Mouse (Mus musculus): ENCODE results near the gene Prkar2b.
A peak's percentile ranks its signal among the peaks of the same experiment; 100 is the strongest.

Gene Prkar2b

GRCm38 (mm10) chr12:32061090-32061930, at the start of gene Prkar2b:
Gene Prkar2b (minus strand): TSS chr12:32061296.
- DNase-seq (ENCODE audit: low spot score in 2 of 2), result peak; percentile 83 to 84

GRCm38 (mm10) chr12:32109201-32109600, 48.1 kb upstream of the Prkar2b start:
- DNase-seq (ENCODE audit: low spot score in 2 of 2), result no peak

DNA sequence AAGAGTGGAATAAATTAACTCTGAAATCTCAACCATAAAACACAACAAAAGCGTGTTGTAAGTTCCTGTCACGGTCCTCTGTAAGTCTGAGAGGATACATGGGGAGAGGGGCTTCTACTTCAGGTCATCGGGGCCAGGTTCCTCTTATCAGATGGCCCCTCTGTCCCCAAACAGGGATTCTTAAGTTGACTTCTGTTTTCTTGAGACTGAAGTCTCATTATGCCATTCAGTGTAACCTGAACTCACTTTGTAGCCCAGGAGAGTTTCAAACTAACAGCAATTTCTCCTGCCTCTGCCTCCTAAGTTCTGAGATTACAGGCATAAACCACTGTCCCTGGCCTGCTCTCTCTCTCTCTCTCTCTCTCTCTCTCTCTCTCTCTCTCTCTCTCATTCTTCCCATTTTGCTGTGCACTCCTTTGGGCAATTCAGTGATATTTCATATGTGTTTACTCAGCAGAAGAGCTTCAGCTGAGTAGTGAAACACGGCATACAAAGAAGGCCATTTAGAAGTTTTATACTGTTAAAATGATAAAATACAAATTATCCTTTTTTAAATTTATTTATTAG, 43.9 kb upstream of the Prkar2b start:
- no peak for DNase-seq (ENCODE audit: low spot score in 2 of 2)

- no peak for DNase-seq (ENCODE audit: low spot score in 2 of 2)
Measured at GRCm38 (mm10) chr12:32104451-32104862, 43.4 kb upstream of the Prkar2b start.

- no peak for DNase-seq (ENCODE audit: low spot score in 2 of 2)
Measured at GRCm38 (mm10) chr12:32101306-32101705, 40.2 kb upstream of the Prkar2b start.

- DNase-seq (ENCODE audit: low spot score in 2 of 2), result no peak
Measured at GRCm38 (mm10) chr12:32099686-32100206, 38.6 kb upstream of the Prkar2b start.

- DNase-seq (ENCODE audit: low spot score in 2 of 2), result no peak
Measured at GRCm38 (mm10) chr12:32098596-32098995, 37.5 kb upstream of the Prkar2b start.

GRCm38 (mm10) chr12:32097107-32097506, 36.0 kb upstream of the Prkar2b start:
- DNase-seq (ENCODE audit: low spot score in 2 of 2), result no peak

DNA sequence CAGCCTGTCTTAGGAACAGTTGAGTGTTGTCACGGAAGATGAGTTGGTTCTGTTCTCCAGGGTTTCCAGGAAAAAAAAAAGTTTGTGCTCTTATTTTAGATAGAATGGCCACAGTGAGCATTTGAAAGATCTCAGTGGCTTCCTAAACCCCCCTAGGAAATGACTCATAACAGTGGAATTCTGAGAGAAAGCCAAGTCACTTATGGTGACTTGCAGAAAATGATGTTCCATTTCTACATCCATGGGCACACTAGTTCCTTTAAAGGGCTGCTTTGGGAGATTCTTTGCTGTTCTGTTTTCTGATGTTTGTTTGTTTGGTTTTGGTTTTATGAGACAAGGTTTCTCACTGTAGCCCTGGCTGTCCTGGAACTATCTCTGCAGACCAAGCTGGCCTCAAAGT, 34.1 kb upstream of the Prkar2b start:
- no peak for DNase-seq (ENCODE audit: low spot score in 2 of 2)

DNA sequence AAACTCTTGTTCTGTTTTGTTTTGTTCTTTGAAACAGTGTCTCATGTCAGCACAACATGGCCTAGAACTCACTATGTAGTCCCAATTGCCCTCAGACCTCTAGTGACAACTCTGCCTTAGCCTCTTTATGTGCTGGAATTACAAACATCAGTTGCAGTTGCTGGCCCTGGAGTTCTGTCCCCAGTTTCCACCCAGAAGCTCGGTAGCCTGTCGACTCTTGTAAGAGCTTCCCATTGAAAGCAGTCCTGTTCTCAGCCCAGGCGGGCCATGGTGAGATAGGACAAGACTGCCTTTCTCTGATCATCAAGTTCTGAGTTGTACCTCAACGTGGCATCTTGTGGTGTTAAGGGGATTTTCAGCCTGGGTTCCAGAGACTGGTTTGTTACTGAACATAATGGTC, 31.4 kb upstream of the Prkar2b start:
- no peak for DNase-seq (ENCODE audit: low spot score in 2 of 2)

GRCm38 (mm10) chr12:32088566-32088965, 27.5 kb upstream of the Prkar2b start:
- no peak for DNase-seq (ENCODE audit: low spot score in 2 of 2)

GRCm38 (mm10) chr12:32087339-32087738, 26.2 kb upstream of the Prkar2b start:
- no peak for DNase-seq (ENCODE audit: low spot score in 2 of 2)

DNA sequence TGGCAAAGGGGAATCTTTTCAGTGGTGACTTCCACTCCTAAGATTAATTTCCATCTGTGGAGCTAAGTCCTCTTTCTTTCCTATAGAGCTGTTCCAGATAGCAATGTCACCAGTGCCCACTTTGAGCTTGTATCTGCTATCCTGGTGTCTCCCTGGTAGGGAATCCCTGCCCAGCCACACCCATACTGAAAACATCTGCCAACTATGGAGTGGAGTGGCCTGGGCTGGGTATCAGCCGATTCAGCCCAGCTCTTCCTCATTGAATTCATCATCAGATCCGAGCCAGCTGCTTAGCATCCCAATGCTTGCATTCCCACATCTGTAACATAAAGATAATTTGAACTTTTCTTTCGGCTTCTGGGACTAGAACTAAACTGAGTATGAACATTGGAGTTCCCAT, 25.8 kb upstream of the Prkar2b start:
- no peak for DNase-seq (ENCODE audit: low spot score in 2 of 2)

DNA sequence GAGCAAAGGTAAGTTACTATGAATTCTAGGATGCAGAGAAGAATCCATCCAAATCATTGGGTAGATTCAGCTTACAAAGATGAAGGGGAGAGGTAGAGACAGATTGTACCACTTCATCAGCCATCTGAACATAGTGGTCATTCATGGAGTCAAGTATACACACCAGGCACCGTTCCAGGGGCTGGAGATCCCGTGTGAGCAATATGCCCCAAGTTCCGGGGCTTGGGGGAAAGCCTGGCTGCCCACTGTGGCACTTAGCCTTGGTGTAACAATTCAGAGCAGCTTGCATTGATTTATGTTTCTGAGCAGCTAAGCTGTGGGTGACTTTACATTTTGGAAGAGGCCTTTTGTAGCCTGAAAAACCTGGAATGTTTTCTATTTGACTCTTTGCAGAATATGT, 24.8 kb upstream of the Prkar2b start:
- DNase-seq (ENCODE audit: low spot score in 2 of 2), result no peak

GRCm38 (mm10) chr12:32085189-32085588, 24.1 kb upstream of the Prkar2b start:
- DNase-seq (ENCODE audit: low spot score in 2 of 2), result no peak

DNA sequence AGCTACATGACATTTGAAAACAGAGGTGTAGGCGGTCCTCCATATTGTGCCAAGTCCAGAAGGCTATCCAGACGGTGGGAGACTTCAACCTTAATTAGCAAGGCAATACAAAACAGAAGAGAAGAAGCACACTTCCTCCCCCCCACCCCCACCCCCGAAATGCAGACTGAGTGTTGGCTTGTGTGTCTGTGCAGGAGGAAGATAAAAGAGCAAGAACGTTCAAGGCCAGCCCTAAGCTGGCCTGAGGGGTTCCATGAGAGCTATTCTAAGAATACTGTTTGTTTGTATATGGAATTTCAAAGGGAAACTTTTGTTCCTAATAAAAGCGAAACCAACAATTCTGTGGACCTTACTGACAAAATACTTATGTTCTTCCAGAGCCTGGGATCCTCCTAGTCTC, 23.5 kb upstream of the Prkar2b start:
- no peak for DNase-seq (ENCODE audit: low spot score in 2 of 2)

DNA sequence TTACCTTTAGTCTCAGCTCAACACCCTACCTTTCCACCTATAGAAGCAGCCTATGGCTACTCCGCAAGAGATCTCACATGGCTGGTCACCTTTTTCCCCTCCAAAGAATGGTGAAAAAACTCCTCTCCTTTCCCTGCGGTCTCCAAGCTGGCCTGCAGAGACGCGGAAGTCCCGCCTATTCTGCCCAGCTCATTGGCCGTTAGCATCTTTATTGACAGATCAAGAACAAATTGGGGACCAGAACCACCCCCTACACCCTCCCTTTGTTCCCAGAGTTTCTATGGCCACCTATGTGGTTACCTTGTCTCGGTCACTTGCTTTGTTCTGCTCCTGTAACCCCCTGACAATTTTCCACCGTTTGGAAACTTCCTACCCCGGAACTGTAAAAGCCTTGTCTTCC, 19.6 kb upstream of the Prkar2b start:
- no peak for DNase-seq (ENCODE audit: low spot score in 2 of 2)

DNA sequence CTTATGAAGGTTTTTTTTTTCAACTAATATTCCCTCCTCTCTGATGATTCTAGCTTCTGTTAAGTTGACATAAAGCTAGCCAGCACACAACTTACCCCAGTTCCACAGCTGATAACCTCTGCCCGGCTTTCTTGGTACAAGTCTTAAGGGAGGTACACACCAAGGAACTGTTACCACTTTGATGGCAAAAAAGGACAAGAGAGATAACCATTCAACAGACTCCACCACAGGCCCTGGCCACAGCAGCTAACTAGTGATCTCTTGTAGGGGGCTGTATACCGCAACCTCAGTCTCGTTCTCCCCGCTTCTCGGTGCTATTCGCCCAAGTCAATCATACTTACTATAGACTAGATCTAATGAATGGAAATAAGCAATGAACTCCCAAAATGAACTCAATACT, 16.3 kb upstream of the Prkar2b start:
- DNase-seq (ENCODE audit: low spot score in 2 of 2), result no peak

- no peak for DNase-seq (ENCODE audit: low spot score in 2 of 2)
Measured at GRCm38 (mm10) chr12:32075831-32076715, 15.0 kb upstream of the Prkar2b start.

DNA sequence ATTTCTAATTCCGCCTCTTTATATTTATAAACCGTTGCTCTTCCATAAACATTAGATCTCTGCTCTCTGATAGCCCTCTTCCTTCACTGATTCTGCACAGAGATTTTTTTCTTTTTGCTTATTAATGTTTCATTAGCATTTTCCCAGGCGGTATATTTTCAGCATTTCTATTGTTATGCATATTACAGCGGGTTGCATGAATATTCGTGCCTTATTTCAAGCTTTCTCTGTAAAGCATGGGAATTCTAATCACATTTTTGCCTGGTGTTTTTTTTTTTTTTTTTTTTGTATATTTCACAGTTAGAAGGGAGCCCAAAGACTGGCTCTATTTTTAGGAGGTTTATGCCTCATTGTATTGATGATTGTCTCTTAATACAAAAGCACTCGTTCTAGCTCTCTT, 13.2 kb upstream of the Prkar2b start:
- DNase-seq (ENCODE audit: low spot score in 2 of 2), result no peak

DNA sequence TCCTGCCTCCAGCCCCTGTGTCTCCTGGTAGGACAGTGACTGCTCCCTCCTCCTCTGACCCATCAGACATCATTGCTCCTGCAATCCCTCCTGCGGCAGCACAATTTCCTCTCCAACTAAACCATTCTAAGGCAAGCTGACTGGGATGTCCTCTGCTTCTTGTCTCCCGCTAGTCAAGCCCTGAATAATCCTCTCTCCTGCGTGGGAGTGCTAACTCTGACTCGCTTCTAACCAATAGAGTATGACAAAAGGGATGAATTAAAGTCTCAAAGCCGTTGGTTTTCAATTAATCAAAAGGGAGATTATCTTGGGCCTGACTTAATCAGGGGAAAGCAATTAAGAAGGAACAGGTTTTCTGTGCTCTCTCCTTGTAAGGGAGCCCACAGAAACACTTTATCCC, 4.9 kb upstream of the Prkar2b start:
- no peak for DNase-seq (ENCODE audit: low spot score in 2 of 2)

All from frontal cortex, postnatal 25 days (tissue).